Mouse (Mus musculus): ENCODE measurements at regions not wholly inside any gene's neighbourhood (a gene's known extent, or its start where the extent isn't known, plus 50 kb on each side); places are given as distances from the start of the nearest gene placed in this dataset.

GRCm38 (mm10) chr14:91889141-91889631, 2001.3 kb downstream of the Pcdh9 start:
- peak; percentile 8 to 53 for DNase-seq (ENCODE audit: low spot score in 2 of 2)

GRCm38 (mm10) chr14:91865935-91866664, 2024.4 kb downstream of the Pcdh9 start:
- no peak for DNase-seq (ENCODE audit: low spot score in 2 of 2)

GRCm38 (mm10) chr14:91852258-91852657, 2038.2 kb downstream of the Pcdh9 start:
- DNase-seq (ENCODE audit: low spot score in 2 of 2), result no peak

Measured in right cerebral cortex, postnatal 36 days (tissue).